Mouse (Mus musculus): ENCODE measurements around the gene Prox1.

Gene Prox1

GRCm38 (mm10) chr1:190169911-190170818, at the start of gene Prox1:
TSS of gene Prox1 (minus strand) at chr1:190170714.
- peak; percentile 57 for DNase-seq (ENCODE audit: low spot score)

- no peak for DNase-seq (ENCODE audit: low spot score)
Measured at GRCm38 (mm10) chr1:190216621-190217020, 46.1 kb upstream of the Prox1 start.

- no peak for DNase-seq (ENCODE audit: low spot score)
Measured at GRCm38 (mm10) chr1:190214626-190215025, 44.1 kb upstream of the Prox1 start.

GRCm38 (mm10) chr1:190213175-190213574, 42.7 kb upstream of the Prox1 start:
- DNase-seq (ENCODE audit: low spot score): no peak

GRCm38 (mm10) chr1:190207246-190207645, 36.7 kb upstream of the Prox1 start:
- DNase-seq (ENCODE audit: low spot score): no peak

- no peak for DNase-seq (ENCODE audit: low spot score)
Measured at GRCm38 (mm10) chr1:190205691-190206090, 35.2 kb upstream of the Prox1 start.

GRCm38 (mm10) chr1:190204378-190205070, 34.0 kb upstream of the Prox1 start:
- DNase-seq (ENCODE audit: low spot score): no peak

GRCm38 (mm10) chr1:190201696-190202095, 31.2 kb upstream of the Prox1 start:
- DNase-seq (ENCODE audit: low spot score): no peak

- no peak for DNase-seq (ENCODE audit: low spot score)
Measured at GRCm38 (mm10) chr1:190200996-190201395, 30.5 kb upstream of the Prox1 start.

- no peak for DNase-seq (ENCODE audit: low spot score)
Measured at GRCm38 (mm10) chr1:190198247-190198646, 27.7 kb upstream of the Prox1 start.

- DNase-seq (ENCODE audit: low spot score): no peak
Measured at GRCm38 (mm10) chr1:190192011-190192410, 21.5 kb upstream of the Prox1 start.

- no peak for DNase-seq (ENCODE audit: low spot score)
Measured at GRCm38 (mm10) chr1:190190231-190190965, 19.9 kb upstream of the Prox1 start.

GRCm38 (mm10) chr1:190189125-190189524, 18.6 kb upstream of the Prox1 start:
- DNase-seq (ENCODE audit: low spot score): no peak

GRCm38 (mm10) chr1:190186336-190186735, 15.8 kb upstream of the Prox1 start:
- DNase-seq (ENCODE audit: low spot score): no peak

- DNase-seq (ENCODE audit: low spot score): no peak
Measured at GRCm38 (mm10) chr1:190185284-190185683, 14.8 kb upstream of the Prox1 start.

GRCm38 (mm10) chr1:190183574-190183973, 13.1 kb upstream of the Prox1 start:
- no peak for DNase-seq (ENCODE audit: low spot score)

GRCm38 (mm10) chr1:190181765-190182164, 11.3 kb upstream of the Prox1 start:
- DNase-seq (ENCODE audit: low spot score): no peak

GRCm38 (mm10) chr1:190180861-190181260, 10.3 kb upstream of the Prox1 start:
- no peak for DNase-seq (ENCODE audit: low spot score)

- no peak for DNase-seq (ENCODE audit: low spot score)
Measured at GRCm38 (mm10) chr1:190176961-190177360, 6.4 kb upstream of the Prox1 start.

GRCm38 (mm10) chr1:190174671-190175661, 4.5 kb upstream of the Prox1 start:
- DNase-seq (ENCODE audit: low spot score): peak; percentile 30

- peak; percentile 11 for DNase-seq (ENCODE audit: low spot score)
Measured at GRCm38 (mm10) chr1:190174231-190174630, 3.7 kb upstream of the Prox1 start.
